Mouse (Mus musculus): ENCODE measurements around the gene Grip1. TPM values are rescaled to one million over a fixed set of nuclear protein-coding genes. Genes with fewer than 3 reads are reported as not detected.

Grip1 gene
- polyA plus RNA-seq, 1 experiment from 2014 or later = 4.3 TPM

GRCm38 (mm10) chr10:119467976-119468375 lies 14.3 kb downstream of the Grip1 start:
- Histone ChIP-seq H3K9me3 (ENCODE audit: control insufficient read depth, low read depth, low read length) (no peaks in the 10 kb centered on the region), H3K36me3 (ENCODE audit: control insufficient read depth, insufficient read depth, low read length) (no peaks in the 10 kb centered on the region), H3K27ac (ENCODE audit: low read length) (no peak overlapping the region), H3K9ac (replicated peaks; ENCODE audit: low read depth, low read length) (no peak overlapping the region), H3K27me3 (ENCODE audit: control insufficient read depth, insufficient read depth, low read length) (no peaks in the 10 kb centered on the region), H3K4me2 (replicated peaks; ENCODE audit: low read depth, low read length) (no peak overlapping the region), H3K4me1 (ENCODE audit: control insufficient read depth, insufficient read depth, low read length) (no peaks in the 10 kb centered on the region), H3K4me3 (ENCODE audit: low read depth, low read length) (no peak overlapping the region)
- no peak for ATAC-seq (ENCODE audit: insufficient number of reproducible peaks, insufficient read depth, low FRiP score, low read depth)
- WGBS = 75% methylated on average over 18 of the region's 18 CpGs

- Histone ChIP-seq H3K4me2 (replicated peaks; ENCODE audit: low read depth, low read length) (no peak overlapping the region), H3K4me3 (ENCODE audit: low read depth, low read length) (no peak overlapping the region), H3K9me3 (ENCODE audit: control insufficient read depth, low read depth, low read length) (no peaks in the 10 kb centered on the region), H3K27ac (ENCODE audit: low read length) (no peak overlapping the region), H3K4me1 (ENCODE audit: control insufficient read depth, insufficient read depth, low read length) (no peaks in the 10 kb centered on the region), H3K9ac (replicated peaks; ENCODE audit: low read depth, low read length) (no peak overlapping the region), H3K27me3 (ENCODE audit: control insufficient read depth, insufficient read depth, low read length) (no peaks in the 10 kb centered on the region), H3K36me3 (ENCODE audit: control insufficient read depth, insufficient read depth, low read length) (no peaks in the 10 kb centered on the region)
- 89% methylated on average over 1 of the region's 1 CpGs for WGBS
- ATAC-seq (ENCODE audit: insufficient number of reproducible peaks, insufficient read depth, low FRiP score, low read depth) = no peak
Observed at GRCm38 (mm10) chr10:119470096-119470495, 16.5 kb downstream of the Grip1 start.

GRCm38 (mm10) chr10:119475166-119475565 lies 21.5 kb downstream of the Grip1 start:
- no peaks in the 10 kb centered on the region for H3K36me3 ChIP-seq (ENCODE audit: control insufficient read depth, insufficient read depth, low read length)
- no peak for ATAC-seq (ENCODE audit: insufficient number of reproducible peaks, insufficient read depth, low FRiP score, low read depth)
- no peaks in the 10 kb centered on the region for H3K4me1 ChIP-seq (ENCODE audit: control insufficient read depth, insufficient read depth, low read length)
- no peak overlapping the region for H3K4me3 ChIP-seq (ENCODE audit: low read depth, low read length)
- no peaks in the 10 kb centered on the region for H3K9me3 ChIP-seq (ENCODE audit: control insufficient read depth, low read depth, low read length)
- H3K27ac ChIP-seq (ENCODE audit: low read length) = no peak overlapping the region
- no peak overlapping the region for H3K4me2 ChIP-seq (replicated peaks; ENCODE audit: low read depth, low read length)
- no peak overlapping the region for H3K9ac ChIP-seq (replicated peaks; ENCODE audit: low read depth, low read length)
- WGBS = 71% methylated on average over 9 of the region's 9 CpGs
- H3K27me3 ChIP-seq (ENCODE audit: control insufficient read depth, insufficient read depth, low read length) = no peaks in the 10 kb centered on the region

- no peak overlapping the region for H3K4me3 ChIP-seq (ENCODE audit: low read depth, low read length)
- WGBS = 90% methylated on average over 8 of the region's 8 CpGs
Observed at GRCm38 (mm10) chr10:119477661-119478060, 24.0 kb downstream of the Grip1 start.

GRCm38 (mm10) chr10:119483068-119483705 lies 29.6 kb downstream of the Grip1 start:
- Histone ChIP-seq H3K4me1 (ENCODE audit: control insufficient read depth, insufficient read depth, low read length) (no peaks in the 10 kb centered on the region), H3K4me3 (ENCODE audit: low read depth, low read length) (no peak overlapping the region), H3K27ac (ENCODE audit: low read length) (no peak overlapping the region), H3K4me2 (replicated peaks; ENCODE audit: low read depth, low read length) (no peak overlapping the region), H3K27me3 (ENCODE audit: control insufficient read depth, insufficient read depth, low read length) (no peaks in the 10 kb centered on the region), H3K9me3 (ENCODE audit: control insufficient read depth, low read depth, low read length) (no peaks in the 10 kb centered on the region), H3K9ac (replicated peaks; ENCODE audit: low read depth, low read length) (no peak overlapping the region), H3K36me3 (ENCODE audit: control insufficient read depth, insufficient read depth, low read length) (no peaks in the 10 kb centered on the region)
- ATAC-seq (ENCODE audit: insufficient number of reproducible peaks, insufficient read depth, low FRiP score, low read depth) = no peak
- WGBS = 72% methylated on average over 17 of the region's 17 CpGs

More at GRCm38 (mm10) chr10:119477661-119478060, 24.0 kb downstream of the Grip1 start:
- H3K36me3 ChIP-seq (ENCODE audit: control insufficient read depth, insufficient read depth, low read length) = no peaks in the 10 kb centered on the region
- no peak overlapping the region for H3K27ac ChIP-seq (ENCODE audit: low read length)
- H3K4me2 ChIP-seq (replicated peaks; ENCODE audit: low read depth, low read length) = no peak overlapping the region
- no peak overlapping the region for H3K9ac ChIP-seq (replicated peaks; ENCODE audit: low read depth, low read length)
- no peaks in the 10 kb centered on the region for H3K4me1 ChIP-seq (ENCODE audit: control insufficient read depth, insufficient read depth, low read length)
- ATAC-seq (ENCODE audit: insufficient number of reproducible peaks, insufficient read depth, low FRiP score, low read depth) = no peak
- H3K9me3 ChIP-seq (ENCODE audit: control insufficient read depth, low read depth, low read length) = no peaks in the 10 kb centered on the region
- H3K27me3 ChIP-seq (ENCODE audit: control insufficient read depth, insufficient read depth, low read length) = no peaks in the 10 kb centered on the region

GRCm38 (mm10) chr10:119483766-119484165 lies 30.1 kb downstream of the Grip1 start:
- no peak for ATAC-seq (ENCODE audit: insufficient number of reproducible peaks, insufficient read depth, low FRiP score, low read depth)
- Histone ChIP-seq H3K4me2 (replicated peaks; ENCODE audit: low read depth, low read length) (no peak overlapping the region), H3K36me3 (ENCODE audit: control insufficient read depth, insufficient read depth, low read length) (no peaks in the 10 kb centered on the region), H3K4me1 (ENCODE audit: control insufficient read depth, insufficient read depth, low read length) (no peaks in the 10 kb centered on the region), H3K4me3 (ENCODE audit: low read depth, low read length) (no peak overlapping the region), H3K27ac (ENCODE audit: low read length) (no peak overlapping the region), H3K9ac (replicated peaks; ENCODE audit: low read depth, low read length) (no peak overlapping the region), H3K27me3 (ENCODE audit: control insufficient read depth, insufficient read depth, low read length) (no peaks in the 10 kb centered on the region), H3K9me3 (ENCODE audit: control insufficient read depth, low read depth, low read length) (no peaks in the 10 kb centered on the region)
- WGBS = 42% methylated on average over 6 of the region's 6 CpGs

GRCm38 (mm10) chr10:119486936-119487335 lies 33.3 kb downstream of the Grip1 start:
- no peaks in the 10 kb centered on the region for H3K4me1 ChIP-seq (ENCODE audit: control insufficient read depth, insufficient read depth, low read length)
- H3K36me3 ChIP-seq (ENCODE audit: control insufficient read depth, insufficient read depth, low read length) = no peaks in the 10 kb centered on the region
- H3K4me2 ChIP-seq (replicated peaks; ENCODE audit: low read depth, low read length) = no peak overlapping the region
- no peak overlapping the region for H3K9ac ChIP-seq (replicated peaks; ENCODE audit: low read depth, low read length)
- H3K27me3 ChIP-seq (ENCODE audit: control insufficient read depth, insufficient read depth, low read length) = no peaks in the 10 kb centered on the region
- no peak for ATAC-seq (ENCODE audit: insufficient number of reproducible peaks, insufficient read depth, low FRiP score, low read depth)
- WGBS = 67% methylated on average over 7 of the region's 7 CpGs
- no peak overlapping the region for H3K4me3 ChIP-seq (ENCODE audit: low read depth, low read length)
- no peak overlapping the region for H3K27ac ChIP-seq (ENCODE audit: low read length)
- no peaks in the 10 kb centered on the region for H3K9me3 ChIP-seq (ENCODE audit: control insufficient read depth, low read depth, low read length)

- no peak overlapping the region for H3K4me2 ChIP-seq (replicated peaks; ENCODE audit: low read depth, low read length)
- no peak overlapping the region for H3K9ac ChIP-seq (replicated peaks; ENCODE audit: low read depth, low read length)
- no peaks in the 10 kb centered on the region for H3K27me3 ChIP-seq (ENCODE audit: control insufficient read depth, insufficient read depth, low read length)
- no peaks in the 10 kb centered on the region for H3K9me3 ChIP-seq (ENCODE audit: control insufficient read depth, low read depth, low read length)
- no peaks in the 10 kb centered on the region for H3K4me1 ChIP-seq (ENCODE audit: control insufficient read depth, insufficient read depth, low read length)
- H3K36me3 ChIP-seq (ENCODE audit: control insufficient read depth, insufficient read depth, low read length) = no peaks in the 10 kb centered on the region
- H3K27ac ChIP-seq (ENCODE audit: low read length) = no peak overlapping the region
- WGBS = 93% methylated on average over 18 of the region's 18 CpGs
- ATAC-seq (ENCODE audit: insufficient number of reproducible peaks, insufficient read depth, low FRiP score, low read depth) = no peak
- no peak overlapping the region for H3K4me3 ChIP-seq (ENCODE audit: low read depth, low read length)
Observed at GRCm38 (mm10) chr10:119490831-119491230, 37.2 kb downstream of the Grip1 start.

GRCm38 (mm10) chr10:119495317-119495716 lies 41.7 kb downstream of the Grip1 start:
- no peak overlapping the region for H3K4me2 ChIP-seq (replicated peaks; ENCODE audit: low read depth, low read length)
- 79% methylated on average over 8 of the region's 8 CpGs for WGBS
- H3K4me1 ChIP-seq (ENCODE audit: control insufficient read depth, insufficient read depth, low read length) = no peaks in the 10 kb centered on the region
- H3K9me3 ChIP-seq (ENCODE audit: control insufficient read depth, low read depth, low read length) = peaks cover 7% of the 10 kb centered on the region; the same call in 1 of the 2 replicates
- no peak overlapping the region for H3K9ac ChIP-seq (replicated peaks; ENCODE audit: low read depth, low read length)
- no peaks in the 10 kb centered on the region for H3K36me3 ChIP-seq (ENCODE audit: control insufficient read depth, insufficient read depth, low read length)
- H3K4me3 ChIP-seq (ENCODE audit: low read depth, low read length) = no peak overlapping the region
- H3K27me3 ChIP-seq (ENCODE audit: control insufficient read depth, insufficient read depth, low read length) = no peaks in the 10 kb centered on the region
- no peak for ATAC-seq (ENCODE audit: insufficient number of reproducible peaks, insufficient read depth, low FRiP score, low read depth)
- no peak overlapping the region for H3K27ac ChIP-seq (ENCODE audit: low read length)
